Mouse (Mus musculus) kidney, embryonic 14.5 days (tissue): ENCODE data around the gene Lin37. TPM values are rescaled to one million over a fixed set of nuclear protein-coding genes. Genes with fewer than 3 reads are reported as not detected.
A peak's percentile ranks its signal among the peaks of the same experiment; 100 is the strongest.

Experiments
- ATAC-seq: fragments of 200-750 bp; cut with Nextera tagmentation; 2 replicates; pipeline ENCODE4 v1.8.0; 2017; ENCODE audit warnings: moderate number of reproducible peaks, mild to moderate bottlenecking, moderate TSS enrichment, moderate library complexity; ENCODE audit not compliant: low FRiP score, low TSS enrichment
- H3K27ac ChIP-seq: fragments of 300-500 bp; sonication (generic); 2 replicates; pipeline ENCODE4 v1.5.1; 2014; ENCODE audit warnings: low read depth, mild to moderate bottlenecking, low read length, moderate library complexity, mixed read lengths
- H3K27me3 ChIP-seq: fragments of 300-500 bp; sonication (generic); 2 replicates; pipeline ENCODE4 v1.6.1; 2014; ENCODE audit warnings: mild to moderate bottlenecking, low read length; ENCODE audit not compliant: control insufficient read depth, insufficient read depth
- H3K36me3 ChIP-seq: fragments of 300-500 bp; sonication (generic); 2 replicates; pipeline ENCODE4 v1.6.1; 2014; ENCODE audit warnings: low read length, mixed read lengths; ENCODE audit not compliant: control insufficient read depth, insufficient read depth
- H3K4me1 ChIP-seq: fragments of 300-500 bp; sonication (generic); 2 replicates; pipeline ENCODE4 v1.6.1; 2014; ENCODE audit warnings: low read length, mixed read lengths; ENCODE audit not compliant: control insufficient read depth, insufficient read depth
- H3K4me2 ChIP-seq: fragments of 300-500 bp; sonication (generic); replicated peaks from 2 replicates; pipeline ENCODE4 v1.6.1; 2014; ENCODE audit warnings: low read depth, mild to moderate bottlenecking, low read length
- H3K4me3 ChIP-seq: fragments of 300-500 bp; sonication (generic); 2 replicates; pipeline ENCODE4 v1.5.1; 2014; ENCODE audit warnings: mild to moderate bottlenecking, low read length
- H3K9ac ChIP-seq: fragments of 300-500 bp; sonication (generic); 2 replicates; pipeline ENCODE4 v1.6.1; 2014; ENCODE audit warnings: low read depth, mild to moderate bottlenecking, low read length, moderate library complexity
- H3K9me3 ChIP-seq: fragments of 300-500 bp; sonication (generic); 2 replicates; pipeline ENCODE4 v1.6.1; 2016; ENCODE audit warnings: low read length; ENCODE audit not compliant: control insufficient read depth
- WGBS: fragments of 180-500 bp; shearing (Covaris S2); extraction: QIAGEN DNeasy Blood & Tissue Kit; methylation state at CpG from one replicate; pipeline ENCODE4 v1.1.7; 2014; 5-methylcytosine and 5-hydroxymethylcytosine counted together
- polyA plus RNA-seq: library from polyadenylated mRNA; unstranded; fragments of >200 nt; fragmentation: Nextera tagmentation; extraction: Ambion mirVana; gene quantifications from 2 replicates; pipeline ENCODE4 v1.2.1, GENCODE M21; 2014

The Lin37 gene
- polyA plus RNA-seq, 1 experiment from 2014 or later, result 38.5 TPM

- no peak for ATAC-seq
- H3K27ac ChIP-seq, result no peak overlapping the region
- H3K9ac ChIP-seq, result no peak overlapping the region
- 71% methylated on average over 14 of the region's 14 CpGs for WGBS
- no peaks in the 10 kb centered on the region for H3K9me3 ChIP-seq
- no peaks in the 10 kb centered on the region for H3K27me3 ChIP-seq
- H3K4me3 ChIP-seq, result no peak overlapping the region
- peaks cover 67% of the 10 kb centered on the region for H3K36me3 ChIP-seq
- no peak overlapping the region; the same call in 1 of the 2 replicates for H3K4me2 ChIP-seq
- H3K4me1 ChIP-seq, result peaks cover 17% of the 10 kb centered on the region
These were observed 32.7 kb downstream of the Lin37 start for GRCm38 (mm10) chr7:30526981-30527380.

GRCm38 (mm10) chr7:30526399-30526798, 33.2 kb downstream of the Lin37 start:
- H3K36me3 ChIP-seq, result peaks cover 61% of the 10 kb centered on the region
- H3K4me1 ChIP-seq, result peaks cover 17% of the 10 kb centered on the region
- no peaks in the 10 kb centered on the region for H3K27me3 ChIP-seq
- no peaks in the 10 kb centered on the region for H3K9me3 ChIP-seq
- WGBS, result 11% methylated on average over 17 of the region's 17 CpGs
- ATAC-seq, result no peak; the same call in 1 of the 2 replicates
- H3K4me2 ChIP-seq, result peak overlapping the region; percentile 30
- peak overlapping the region; percentile 70 for H3K27ac ChIP-seq
- H3K9ac ChIP-seq, result peak overlapping the region; percentile 25; the same call in 1 of the 2 replicates
- H3K4me3 ChIP-seq, result 0 out of 2 replicates have a peak overlapping the region, but pooled peaks have one; percentile 8

- H3K27ac ChIP-seq, result peak overlapping the region; percentile 70
- H3K9ac ChIP-seq, result peak overlapping the region; percentile 25; the same call in 1 of the 2 replicates
- WGBS, result 22% methylated on average over 10 of the region's 10 CpGs
- peak overlapping the region; percentile 30 for H3K4me2 ChIP-seq
- peak; percentile 33; the same call in 1 of the 2 replicates for ATAC-seq
- peaks cover 17% of the 10 kb centered on the region for H3K4me1 ChIP-seq
- H3K27me3 ChIP-seq, result no peaks in the 10 kb centered on the region
- no peaks in the 10 kb centered on the region for H3K9me3 ChIP-seq
- peaks cover 59% of the 10 kb centered on the region for H3K36me3 ChIP-seq
- H3K4me3 ChIP-seq, result 0 out of 2 replicates have a peak overlapping the region, but pooled peaks have one; percentile 8
These were observed 33.7 kb downstream of the Lin37 start for GRCm38 (mm10) chr7:30525954-30526353.

GRCm38 (mm10) chr7:30524487-30524886, 35.2 kb downstream of the Lin37 start:
- H3K4me2 ChIP-seq, result no peak overlapping the region
- H3K4me1 ChIP-seq, result peaks cover 17% of the 10 kb centered on the region
- H3K27me3 ChIP-seq, result no peaks in the 10 kb centered on the region
- H3K36me3 ChIP-seq, result peaks cover 45% of the 10 kb centered on the region
- H3K4me3 ChIP-seq, result no peak overlapping the region
- 85% methylated on average over 6 of the region's 6 CpGs for WGBS
- H3K9ac ChIP-seq, result no peak overlapping the region
- no peak overlapping the region; the same call in 1 of the 2 replicates for H3K27ac ChIP-seq
- ATAC-seq, result no peak
- no peaks in the 10 kb centered on the region for H3K9me3 ChIP-seq

- Histone ChIP-seq H3K27me3 (no peaks in the 10 kb centered on the region), H3K4me3 (no peak overlapping the region), H3K36me3 (peaks cover 29% of the 10 kb centered on the region), H3K9ac (no peak overlapping the region), H3K27ac (peak overlapping the region; percentile 38; the same call in 1 of the 2 replicates), H3K9me3 (no peaks in the 10 kb centered on the region), H3K4me1 (peaks cover 17% of the 10 kb centered on the region), H3K4me2 (no peak overlapping the region)
- 54% methylated on average over 10 of the region's 10 CpGs for WGBS
- ATAC-seq, result peak; percentile 21; the same call in 1 of the 2 replicates
These were observed 36.8 kb downstream of the Lin37 start for GRCm38 (mm10) chr7:30522871-30523270.

- Histone ChIP-seq H3K4me3 (no peak overlapping the region), H3K27me3 (no peaks in the 10 kb centered on the region), H3K9ac (no peak overlapping the region), H3K36me3 (peaks cover 17% of the 10 kb centered on the region), H3K4me1 (peaks cover 5% of the 10 kb centered on the region), H3K27ac (no peak overlapping the region), H3K4me2 (no peak overlapping the region), H3K9me3 (no peaks in the 10 kb centered on the region)
- WGBS, result 84% methylated on average over 5 of the region's 5 CpGs
- no peak for ATAC-seq
These were observed 38.8 kb downstream of the Lin37 start for GRCm38 (mm10) chr7:30520856-30521255.

GRCm38 (mm10) chr7:30520396-30520795, 39.2 kb downstream of the Lin37 start:
- H3K36me3 ChIP-seq, result peaks cover 14% of the 10 kb centered on the region
- H3K4me2 ChIP-seq, result no peak overlapping the region
- no peaks in the 10 kb centered on the region for H3K27me3 ChIP-seq
- H3K9me3 ChIP-seq, result no peaks in the 10 kb centered on the region
- 0 out of 2 replicates have a peak, but pooled peaks cover 3% of the 10 kb centered on the region for H3K4me1 ChIP-seq
- no peak overlapping the region for H3K4me3 ChIP-seq
- ATAC-seq, result no peak
- 35% methylated on average over 4 of the region's 4 CpGs for WGBS
- H3K27ac ChIP-seq, result no peak overlapping the region
- no peak overlapping the region for H3K9ac ChIP-seq

- Histone ChIP-seq H3K27me3 (no peaks in the 10 kb centered on the region), H3K4me1 (no peaks in the 10 kb centered on the region), H3K4me3 (no peak overlapping the region), H3K9ac (no peak overlapping the region), H3K36me3 (peaks cover under 1% of the 10 kb centered on the region; the same call in 1 of the 2 replicates), H3K4me2 (no peak overlapping the region), H3K27ac (no peak overlapping the region), H3K9me3 (no peaks in the 10 kb centered on the region)
- WGBS, result 43% methylated on average over 8 of the region's 8 CpGs
- ATAC-seq, result no peak
These were observed 41.3 kb downstream of the Lin37 start for GRCm38 (mm10) chr7:30518325-30518724.

GRCm38 (mm10) chr7:30515003-30515760, 44.5 kb downstream of the Lin37 start:
- 57% methylated on average over 24 of the region's 24 CpGs for WGBS
- H3K4me3 ChIP-seq, result no peak overlapping the region
- no peak overlapping the region for H3K4me2 ChIP-seq
- H3K27me3 ChIP-seq, result no peaks in the 10 kb centered on the region
- no peaks in the 10 kb centered on the region for H3K36me3 ChIP-seq
- ATAC-seq, result no peak
- no peaks in the 10 kb centered on the region for H3K4me1 ChIP-seq
- H3K9ac ChIP-seq, result no peak overlapping the region
- no peak overlapping the region for H3K27ac ChIP-seq
- H3K9me3 ChIP-seq, result no peaks in the 10 kb centered on the region
